Mouse (Mus musculus): Measurements from ENCODE around the gene Fam173a.

Fam173a gene

DNA sequence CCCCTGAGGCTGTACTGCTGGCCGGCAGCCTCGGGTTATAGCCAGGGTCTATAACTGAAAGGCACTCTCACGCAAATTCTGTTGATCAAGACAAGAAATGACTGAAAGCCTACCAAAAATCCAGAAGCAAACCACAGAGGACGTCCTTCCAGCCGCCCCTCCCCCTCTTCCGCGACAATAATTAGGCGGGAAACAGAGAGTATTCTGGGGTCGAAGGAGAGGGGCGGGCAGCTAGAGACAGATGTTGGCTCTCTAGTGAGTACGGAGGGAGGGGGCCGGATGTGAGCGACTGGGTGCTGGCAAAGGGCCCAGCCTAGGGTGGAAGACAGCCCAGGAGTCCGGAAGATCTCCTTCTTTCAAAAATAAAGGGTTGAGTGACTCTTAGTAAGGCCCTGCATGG, at the start of gene Fam173a:
Gene Fam173a (minus strand): TSS at position 287 of the 400 bp plus-strand sequence.
- in situ Hi-C loops (cut with MboI, MseI), result no loop called here

- in situ Hi-C loops (cut with MboI, MseI), result no loop called here
Measured at GRCm38 (mm10) chr17:25841117-25841880, 48.6 kb upstream of the Fam173a start, which contains the start of gene Gm20683. Gm20683 (minus strand) TSS chr17:25841763.

GRCm38 (mm10) chr17:25840519-25840918, 47.8 kb upstream of the Fam173a start:
- in situ Hi-C loops (cut with MboI, MseI), result no loop called here

GRCm38 (mm10) chr17:25839455-25840235, 46.9 kb upstream of the Fam173a start:
- in situ Hi-C loops (cut with MboI, MseI), result no loop called here

- in situ Hi-C loops (cut with MboI, MseI), result no loop called here
Measured at GRCm38 (mm10) chr17:25838904-25839303, 46.2 kb upstream of the Fam173a start.

DNA sequence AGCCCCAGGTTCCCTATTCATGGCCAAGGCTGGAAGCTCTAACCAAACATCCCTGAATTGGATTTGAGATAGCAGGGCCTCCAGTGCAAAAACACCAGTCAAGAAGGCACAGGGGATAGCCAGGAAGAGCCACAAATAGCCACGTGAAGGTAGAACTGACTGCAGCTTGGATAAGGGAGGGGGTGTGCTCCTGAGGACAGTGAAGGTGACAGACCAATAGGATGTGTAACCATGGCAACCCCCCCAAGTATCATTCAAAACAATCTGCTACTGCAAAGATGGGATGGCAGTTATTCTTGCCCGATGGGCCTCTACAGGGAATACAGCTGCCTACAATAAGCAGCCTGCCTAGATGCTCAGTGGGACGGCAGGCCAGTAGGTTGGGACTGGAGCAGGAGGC, 44.8 kb upstream of the Fam173a start:
- in situ Hi-C loops (cut with MboI, MseI), result no loop called here

GRCm38 (mm10) chr17:25837076-25837410, 44.3 kb upstream of the Fam173a start, which contains the start of gene Rhbdl1:
Rhbdl1 (minus strand) TSS chr17:25837295.
- in situ Hi-C loops (cut with MboI, MseI), result no loop called here

DNA sequence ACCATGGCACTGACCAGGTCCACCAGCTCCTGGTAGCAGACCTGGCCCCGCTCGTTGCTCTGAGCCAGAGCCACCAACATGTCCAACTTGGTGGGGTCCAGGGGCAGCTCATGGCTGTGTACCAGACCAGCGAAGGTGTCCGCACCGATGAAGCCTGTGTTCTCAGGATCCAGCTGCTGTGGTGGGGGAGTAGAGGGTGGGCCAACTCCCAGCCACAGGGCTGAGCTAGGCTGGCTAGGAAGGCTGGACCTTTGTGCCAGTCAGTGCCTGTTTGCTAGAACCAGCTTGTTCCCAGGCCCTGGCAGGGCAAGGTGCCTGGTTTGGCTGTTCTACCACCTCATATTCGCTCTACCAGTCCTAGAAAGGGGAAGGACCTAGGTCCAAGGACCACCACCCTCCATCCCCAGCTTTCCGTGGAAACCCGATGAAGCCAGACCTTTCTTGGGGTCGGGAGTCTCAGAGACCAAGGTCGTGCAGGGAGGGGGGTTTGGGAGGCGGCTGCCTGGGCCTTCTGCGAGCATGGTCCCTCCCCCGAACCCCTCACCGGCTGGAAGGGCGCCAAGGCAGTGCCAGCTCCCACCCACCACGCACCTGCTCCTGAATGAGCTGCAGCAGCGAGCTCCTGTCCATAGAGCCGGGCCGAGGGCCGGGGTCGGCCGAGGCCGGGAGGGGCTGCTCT, 43.8 kb upstream of the Fam173a start:
- in situ Hi-C loops (cut with MboI, MseI), result no loop called here

DNA sequence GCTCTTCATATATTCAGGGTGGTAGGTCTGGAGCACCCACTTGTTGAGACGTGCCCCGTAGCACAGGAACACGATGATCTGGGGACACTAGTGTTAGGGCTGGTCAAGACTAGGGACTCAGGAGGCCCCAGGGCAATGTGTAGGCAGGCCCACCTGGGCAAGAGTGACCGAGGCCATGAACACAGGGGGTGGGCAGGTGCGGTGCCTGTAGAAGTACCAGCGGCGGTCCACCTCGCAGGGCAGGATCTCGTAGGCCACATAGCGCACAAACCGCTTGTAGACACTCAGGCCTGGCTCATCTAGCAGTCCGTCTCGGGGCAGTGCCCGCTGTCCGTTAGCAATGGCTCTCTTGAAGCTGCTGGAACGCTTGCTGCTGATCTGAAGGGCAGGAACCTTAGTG, 43.1 kb upstream of the Fam173a start:
- in situ Hi-C loops (cut with MboI, MseI), result no loop called here

DNA sequence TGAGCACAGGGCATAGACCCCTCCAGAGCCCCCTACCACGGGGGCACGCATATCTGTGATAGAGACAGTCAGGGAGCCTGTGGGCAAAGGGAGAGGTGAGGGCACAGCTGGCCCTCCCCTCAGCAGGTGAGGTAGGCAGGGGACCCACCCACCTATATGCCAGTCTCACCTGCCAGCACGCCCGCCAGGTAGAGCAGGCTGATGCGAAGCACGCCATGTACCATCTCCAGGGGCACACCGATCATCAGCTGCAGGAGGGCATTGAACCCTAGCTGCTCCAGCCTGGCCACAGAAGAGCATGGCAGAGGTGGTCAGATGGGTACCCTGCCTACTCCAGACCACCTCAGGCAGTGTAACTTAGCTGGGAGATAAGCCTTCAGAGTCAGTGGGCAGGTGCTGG, 42.6 kb upstream of the Fam173a start:
- in situ Hi-C loops (cut with MboI, MseI), result no loop called here

GRCm38 (mm10) chr17:25834595-25835222, 42.0 kb upstream of the Fam173a start:
- in situ Hi-C loops (cut with MboI, MseI), result no loop called here

DNA sequence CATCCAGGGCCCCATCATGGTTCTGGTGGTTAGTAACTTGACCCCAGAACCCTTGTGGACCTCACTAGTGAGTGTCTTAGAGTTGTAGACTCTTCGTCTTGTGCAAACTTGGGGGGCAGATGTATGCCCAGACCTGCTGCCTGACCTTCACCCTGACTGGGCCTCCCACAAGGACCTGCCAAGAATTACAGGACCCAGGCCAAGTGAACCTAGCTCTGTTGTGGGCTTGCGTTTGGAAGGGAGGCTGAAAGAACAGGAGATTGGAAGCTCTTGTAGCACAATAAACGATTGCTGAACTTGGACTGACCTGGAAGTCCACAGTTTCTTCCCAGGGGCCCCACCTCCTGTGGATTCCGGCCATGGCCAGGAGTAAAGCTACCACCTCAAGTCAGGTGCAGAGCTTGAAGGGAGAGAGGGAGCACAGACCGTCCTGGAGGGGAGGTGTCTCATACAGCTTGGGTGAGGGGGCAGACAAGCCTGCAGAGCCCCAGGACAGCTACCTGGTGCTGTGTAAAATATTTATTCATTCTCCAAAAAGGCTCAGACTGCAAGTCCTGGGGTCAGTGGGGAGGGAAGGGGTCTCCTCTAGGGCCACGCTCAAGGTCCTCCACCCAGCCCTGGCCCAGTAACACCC, 41.4 kb upstream of the Fam173a start:
- in situ Hi-C loops (cut with MboI, MseI), result no loop called here

DNA sequence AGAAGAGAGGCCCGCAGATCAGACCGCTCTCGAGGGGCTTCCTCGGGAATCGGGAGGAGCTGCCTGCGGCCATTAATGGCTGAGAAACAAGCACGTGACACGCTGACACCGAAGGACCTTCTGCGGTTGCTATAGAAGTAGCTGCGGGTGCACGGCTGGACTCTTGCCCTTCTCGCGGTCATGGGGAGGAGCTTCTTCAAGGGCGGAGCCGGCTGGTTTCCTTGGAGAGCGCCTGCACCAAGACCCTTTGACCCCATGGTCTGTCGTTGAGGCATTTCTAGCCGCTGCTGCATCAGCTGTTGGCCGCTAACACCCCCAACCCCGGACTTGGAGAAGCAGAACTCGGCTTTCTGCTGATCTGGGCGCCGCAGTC, 40.6 kb upstream of the Fam173a start, which contains the start of gene Stub1:
Gene Stub1 (minus strand): TSS at position 114 of the 373 bp plus-strand sequence.
- in situ Hi-C loops (cut with MboI, MseI), result no loop called here

- in situ Hi-C loops (cut with MboI, MseI), result no loop called here
Measured at GRCm38 (mm10) chr17:25832436-25833290, 40.0 kb upstream of the Fam173a start.

- in situ Hi-C loops (cut with MboI, MseI), result no loop called here
Measured at GRCm38 (mm10) chr17:25831451-25832281, 39.0 kb upstream of the Fam173a start.

- in situ Hi-C loops (cut with MboI, MseI), result no loop called here
Measured at GRCm38 (mm10) chr17:25830806-25831431, 38.2 kb upstream of the Fam173a start.

DNA sequence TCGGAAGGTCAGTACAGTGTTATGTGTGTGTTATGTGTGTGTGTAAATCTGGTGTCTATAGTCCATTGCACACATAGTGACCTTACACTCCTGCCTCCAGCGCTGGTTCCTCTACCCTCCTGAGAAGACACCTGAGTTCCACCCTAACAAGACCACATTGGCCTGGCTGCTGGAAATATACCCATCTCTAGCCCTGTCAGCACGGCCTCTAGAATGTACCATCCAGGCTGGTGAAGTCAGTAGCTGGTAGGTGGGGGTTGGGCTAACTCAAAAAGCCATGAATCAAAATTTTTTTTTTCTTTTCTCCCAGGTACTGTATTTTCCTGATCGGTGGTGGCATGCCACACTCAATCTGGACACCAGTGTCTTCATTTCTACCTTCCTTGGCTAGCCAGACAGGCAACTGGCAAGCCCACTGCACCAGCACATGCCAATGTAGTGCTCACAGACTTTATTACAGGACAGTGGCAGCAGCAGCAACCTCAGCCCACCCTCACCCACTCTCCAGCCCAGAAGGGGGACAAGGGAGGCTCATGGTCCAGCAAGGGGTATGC, 37.6 kb upstream of the Fam173a start:
- in situ Hi-C loops (cut with MboI, MseI), result no loop called here

DNA sequence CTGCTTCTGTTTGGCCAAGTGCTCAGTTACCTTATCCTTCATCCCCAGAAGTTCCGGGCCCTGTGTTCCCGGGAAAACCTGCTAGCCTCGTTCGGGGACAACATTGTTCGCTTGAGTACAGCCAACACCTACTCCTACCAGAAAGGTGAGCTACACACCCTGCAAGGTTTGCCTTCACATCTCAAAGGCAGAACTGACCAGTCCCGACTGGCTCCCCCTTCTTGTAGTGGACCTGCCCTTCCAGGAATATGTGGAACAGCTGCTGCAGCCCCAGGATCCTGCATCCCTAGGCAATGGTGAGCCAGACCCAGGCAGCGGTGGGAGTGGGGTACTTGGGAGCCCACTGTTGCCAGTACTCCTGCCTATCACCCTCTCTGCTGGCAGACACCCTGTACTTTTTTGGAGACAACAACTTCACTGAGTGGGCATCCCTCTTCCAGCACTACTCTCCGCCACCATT, 36.9 kb upstream of the Fam173a start:
- in situ Hi-C loops (cut with MboI, MseI), result loop anchor here in 1 of 2 experiments (10.0 kb wide), 1 partner anchor 1715 kb away; no protein-coding TSS in a partner anchor
